Mouse (Mus musculus) CH12.LX (cell line): Measurements from ENCODE around the gene Trim33. TPM values are rescaled to one million over a fixed set of nuclear protein-coding genes. Genes with fewer than 3 reads are reported as not detected.

Experiments used
- DNase-seq: peaks from one replicate; pipeline ENCODE4 v3.0.0-alpha.2; 2013; ENCODE audit errors: extremely low read depth
- H3K27ac ChIP-seq: 2 replicates; pipeline ENCODE4 v1.5.1; 2012; ENCODE audit warnings: low read depth, mild to moderate bottlenecking, control low read depth, moderate library complexity; ENCODE audit not compliant: insufficient read depth
- H3K27me3 ChIP-seq: replicated peaks from 2 replicates; pipeline ENCODE3; 2012; ENCODE audit warnings: inconsistent platforms
- H3K36me3 ChIP-seq, 2 experiments: replicated peaks in 1 of 2; 2 replicates each; pipeline versions ENCODE3 to v1.6.1; 2012; ENCODE audit warnings: inconsistent platforms in 1 of 2, low read length in 1 of 2, mild to moderate bottlenecking in 1 of 2, mixed read lengths in 1 of 2, moderate library complexity in 1 of 2; ENCODE audit not compliant: control insufficient read depth in 1 of 2, insufficient read depth in 1 of 2
- H3K4me1 ChIP-seq, 2 experiments: 2 replicates each; pipeline ENCODE4 v1.6.1; 2012; ENCODE audit warnings: inconsistent platforms in 1 of 2, moderate library complexity in 1 of 2; ENCODE audit not compliant: insufficient read depth in 2 of 2, control insufficient read depth in 1 of 2
- H3K4me2 ChIP-seq: 2 replicates; pipeline ENCODE4 v1.6.1; 2012; ENCODE audit warnings: low read depth, mild to moderate bottlenecking, control low read depth; ENCODE audit not compliant: poor library complexity, insufficient read depth, severe bottlenecking
- H3K4me3 ChIP-seq, 3 experiments: fragments of 150-350 bp in 1 of 3; sonication (generic) in 1 of 3; replicated peaks in 1 of 3; 2 replicates each; pipeline versions ENCODE3 to v1.5.1; 2011 to 2012; ENCODE audit warnings: low read depth in 2 of 3, low read length in 2 of 3, mild to moderate bottlenecking in 2 of 3, moderate library complexity in 2 of 3, control low read depth in 1 of 3, improper control_type of control experiment in 1 of 3, inconsistent platforms in 1 of 3, mixed read lengths in 1 of 3; ENCODE audit not compliant: poor library complexity in 1 of 3
- H3K79me2 ChIP-seq: replicated peaks from 2 replicates; pipeline ENCODE4 v1.6.1; 2012; ENCODE audit warnings: mild to moderate bottlenecking, moderate library complexity; ENCODE audit not compliant: control insufficient read depth, poor library complexity, insufficient read depth, severe bottlenecking; ENCODE audit errors: extremely low read depth
- H3K9ac ChIP-seq: 2 replicates; pipeline ENCODE4 v1.6.1; 2012; ENCODE audit warnings: low read depth, mild to moderate bottlenecking, control low read depth, moderate library complexity; ENCODE audit not compliant: insufficient read depth
- H3K9me3 ChIP-seq: replicated peaks from 2 replicates; pipeline ENCODE3; 2012; ENCODE audit warnings: low read length, inconsistent platforms, mixed read lengths
- CHD1 ChIP-seq: IDR thresholded peaks from 2 replicates; pipeline ENCODE4 v1.6.1; 2012; ENCODE audit warnings: low read depth, low read length, improper control_type of control experiment, inconsistent platforms
- CHD2 ChIP-seq: IDR thresholded peaks from 2 replicates; pipeline ENCODE4 v1.6.1; 2011; ENCODE audit warnings: low read length, improper control_type of control experiment
- E2F4 ChIP-seq: IDR thresholded peaks from 2 replicates; pipeline ENCODE4 v1.6.1; 2011; ENCODE audit warnings: low read depth, low read length, improper control_type of control experiment; ENCODE audit not compliant: insufficient replicate concordance
- ELF1 ChIP-seq: IDR thresholded peaks from 2 replicates; pipeline ENCODE4 v1.6.1; 2014; ENCODE audit warnings: low read depth, mild to moderate bottlenecking, inconsistent platforms, low read length, improper control_type of control experiment
- IRF4 ChIP-seq: IDR thresholded peaks from 2 replicates; pipeline ENCODE4 v1.6.1; 2014; ENCODE audit warnings: low read depth, mild to moderate bottlenecking, inconsistent platforms, low read length, improper control_type of control experiment
- JUN ChIP-seq: IDR thresholded peaks from 2 replicates; pipeline ENCODE4 v1.6.1; 2011; ENCODE audit warnings: low read depth, mild to moderate bottlenecking, low read length, improper control_type of control experiment, moderate library complexity; ENCODE audit not compliant: insufficient read depth
- MAZ ChIP-seq: IDR thresholded peaks from 2 replicates; pipeline ENCODE4 v1.6.1; 2012; ENCODE audit warnings: low read depth, mild to moderate bottlenecking, inconsistent platforms, low read length, improper control_type of control experiment, moderate library complexity
- MXI1 ChIP-seq: IDR thresholded peaks from 2 replicates; pipeline ENCODE4 v1.6.1; 2011; ENCODE audit warnings: mild to moderate bottlenecking, low read depth, low read length, improper control_type of control experiment
- NELFE ChIP-seq: IDR thresholded peaks from 2 replicates; pipeline ENCODE4 v1.6.1; 2011; ENCODE audit warnings: low read depth, low read length, improper control_type of control experiment
- NRF1 ChIP-seq: IDR thresholded peaks from 2 replicates; pipeline ENCODE4 v1.6.1; 2014; ENCODE audit warnings: low read depth, mild to moderate bottlenecking, inconsistent platforms, low read length, improper control_type of control experiment, moderate library complexity
- POLR2A ChIP-seq: IDR thresholded peaks from 2 replicates; pipeline ENCODE4 v1.6.1; 2011; ENCODE audit warnings: low read depth, mild to moderate bottlenecking, improper control_type of control experiment, low read length
- POLR2AphosphoS2 ChIP-seq: IDR thresholded peaks from 2 replicates; pipeline ENCODE4 v1.6.1; 2011; ENCODE audit warnings: low read depth, low read length, improper control_type of control experiment
- RAD21 ChIP-seq: IDR thresholded peaks from 2 replicates; pipeline ENCODE4 v1.6.1; 2011; ENCODE audit warnings: low read depth, mild to moderate bottlenecking, low read length, improper control_type of control experiment, moderate library complexity
- RCOR1 ChIP-seq: conservative IDR thresholded peaks from 2 replicates; pipeline ENCODE4 v1.6.1; 2012; ENCODE audit warnings: low read depth, mild to moderate bottlenecking, inconsistent platforms, low read length, improper control_type of control experiment
- TBP ChIP-seq: conservative IDR thresholded peaks from 2 replicates; pipeline ENCODE4 v1.6.1; 2011; ENCODE audit warnings: low read depth, low read length, improper control_type of control experiment
- USF1 ChIP-seq: IDR thresholded peaks from 2 replicates; pipeline ENCODE4 v1.6.1; 2014; ENCODE audit warnings: low read depth, mild to moderate bottlenecking, inconsistent platforms, low read length, improper control_type of control experiment
- ZMIZ1 ChIP-seq: IDR thresholded peaks from 2 replicates; pipeline ENCODE4 v1.6.1; 2012; ENCODE audit warnings: low read depth, mild to moderate bottlenecking, inconsistent platforms, low read length, improper control_type of control experiment
- ZNF384 ChIP-seq: IDR thresholded peaks from 2 replicates; pipeline ENCODE4 v1.6.1; 2012; ENCODE audit warnings: low read depth, low read length, improper control_type of control experiment, inconsistent platforms
- dilution Hi-C: fragments of 300-500 bp; cut with MboI; formaldehyde crosslinking; loops from 2 replicates; pipeline ENCODE4 v1.14.3; 2020; ENCODE audit warnings: low sequenced_read_pairs; ENCODE audit not compliant: extremely low pct_unique_long_range_greater_than_20kb, extremely low pct_ligation_motif_present
- in situ Hi-C: fragments of 300-500 bp; cut with MboI; formaldehyde crosslinking; loops from 3 replicates; pipeline ENCODE4 v1.14.3; 2019; ENCODE audit warnings: low sequenced_read_pairs, low pct_ligation_motif_present, low pct_unique_long_range_greater_than_20kb, mixed read lengths
- polyA plus RNA-seq: library from polyadenylated mRNA; unstranded; fragments of >175 nt; gene quantifications from 2 replicates; pipeline ENCODE4 v1.2.1, GENCODE M21; 2012; ENCODE audit warnings: low read depth; ENCODE audit not compliant: insufficient read length
- total RNA-seq, 2 experiments: library from RNA; depleted of rRNA; stranded (reverse); fragments of 300-350 nt in 1 of 2; fragments of >200 nt in 1 of 2; gene quantifications; 2 replicates each; pipeline ENCODE4 v1.2.3; 2012 to 2014

Trim33 gene
- total and polyA plus RNA-seq, 3 experiments, result 11.7 to 29.3 (median 28.1) TPM

- in situ Hi-C loops, result no loop called here
- no peak for TF ChIP-seq POLR2A
- no peak for TF ChIP-seq RAD21
- no peak for TF ChIP-seq NRF1
- no peak for TF ChIP-seq MAZ
- peaks cover 35% of the 10 kb centered on the region for H3K79me2 ChIP-seq
Observed at GRCm38 (mm10) chr3:103288761-103289160, 9.7 kb downstream of the Trim33 start.

GRCm38 (mm10) chr3:103291087-103291486, 12.0 kb downstream of the Trim33 start:
- Histone ChIP-seq H3K27ac (no peak overlapping the region), H3K36me3 (peaks cover 0 to 17% of the 10 kb centered on the region in 2 experiments), H3K9me3 (peaks cover 5% of the 10 kb centered on the region), H3K4me3 (no peak overlapping the region), H3K27me3 (no peaks in the 10 kb centered on the region), H3K4me1 (no peaks in the 10 kb centered on the region), H3K79me2 (peaks cover 19% of the 10 kb centered on the region), H3K9ac (no peak overlapping the region), H3K4me2 (no peak overlapping the region)
- in situ Hi-C loops, result no loop called here
- dilution Hi-C loops, result no loop called here
- no peak for DNase-seq
- TF ChIP-seq MXI1 (no peak), POLR2A (no peak), RCOR1 (no peak), ZMIZ1 (no peak), RAD21 (no peak), USF1 (no peak), POLR2AphosphoS2 (no peak), CHD2 (no peak), IRF4 (no peak), NELFE (no peak), E2F4 (no peak)

More at GRCm38 (mm10) chr3:103288761-103289160, 9.7 kb downstream of the Trim33 start:
- no peak for DNase-seq
- dilution Hi-C loops, result no loop called here
- Histone ChIP-seq H3K4me2 (no peak overlapping the region), H3K9ac (no peak overlapping the region), H3K9me3 (peaks cover 3% of the 10 kb centered on the region), H3K27me3 (no peaks in the 10 kb centered on the region), H3K27ac (no peak overlapping the region), H3K4me1 (no peaks in the 10 kb centered on the region), H3K36me3 (peaks cover 0 to 11% of the 10 kb centered on the region in 2 experiments), H3K4me3 (no peak overlapping the region)

DNA sequence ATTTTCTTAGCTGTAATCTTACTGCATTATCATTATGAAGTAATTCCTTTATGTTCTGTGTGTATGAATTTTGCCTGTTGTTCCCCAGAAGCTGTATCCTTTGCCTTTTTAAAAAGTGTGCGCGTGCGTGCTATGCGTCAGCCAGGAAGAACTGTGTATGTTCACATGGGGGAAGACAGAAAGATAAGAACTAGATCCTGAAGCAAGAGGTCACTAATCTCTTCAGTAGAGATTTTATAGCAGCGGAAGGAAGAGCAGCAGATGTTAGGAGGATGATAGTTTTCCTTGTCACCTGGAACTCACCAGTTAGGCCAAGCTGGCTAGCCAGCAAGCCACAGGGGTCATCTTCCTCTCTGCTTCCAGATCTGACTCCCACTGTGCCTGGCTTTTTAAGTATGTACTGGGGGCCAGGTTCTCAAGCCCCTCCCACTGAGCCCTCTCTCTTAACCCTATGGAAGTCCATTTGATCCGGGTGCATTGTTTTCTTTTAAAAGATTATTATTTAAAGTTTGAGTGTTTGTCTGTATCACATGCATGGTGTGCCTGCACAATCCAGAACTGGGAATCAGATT, 26.4 kb downstream of the Trim33 start:
- Histone ChIP-seq H3K9ac (no peak overlapping the region), H3K36me3 (peaks cover 0 to 4% of the 10 kb centered on the region in 2 experiments), H3K9me3 (no peaks in the 10 kb centered on the region), H3K27ac (no peak overlapping the region), H3K27me3 (no peaks in the 10 kb centered on the region), H3K79me2 (peaks cover 8% of the 10 kb centered on the region; the same call in 1 of the 2 replicates), H3K4me2 (no peak overlapping the region), H3K4me1 (peaks cover 0 to 12% of the 10 kb centered on the region in 2 experiments; a peak in 1 of 4 replicates), H3K4me3 (no peak overlapping the region)
- DNase-seq, result no peak
- dilution Hi-C loops, result no loop called here
- in situ Hi-C loops, result no loop called here
- TF ChIP-seq ZNF384 (no peak), ELF1 (no peak), USF1 (no peak), RCOR1 (no peak), CHD1 (no peak), ZMIZ1 (no peak), JUN (no peak), E2F4 (no peak), TBP (no peak), MAZ (no peak), NELFE (no peak)
